Mouse (Mus musculus): ENCODE measurements around the gene Unc45a. TPM values are rescaled to one million over a fixed set of nuclear protein-coding genes. Genes with fewer than 3 reads are reported as not detected.

Unc45a gene
- 10.3 and 11.5 TPM in 2 replicates for polyA plus RNA-seq (2015; fragmentation: Nextera tagmentation; extraction: Ambion mirVana)

DNA sequence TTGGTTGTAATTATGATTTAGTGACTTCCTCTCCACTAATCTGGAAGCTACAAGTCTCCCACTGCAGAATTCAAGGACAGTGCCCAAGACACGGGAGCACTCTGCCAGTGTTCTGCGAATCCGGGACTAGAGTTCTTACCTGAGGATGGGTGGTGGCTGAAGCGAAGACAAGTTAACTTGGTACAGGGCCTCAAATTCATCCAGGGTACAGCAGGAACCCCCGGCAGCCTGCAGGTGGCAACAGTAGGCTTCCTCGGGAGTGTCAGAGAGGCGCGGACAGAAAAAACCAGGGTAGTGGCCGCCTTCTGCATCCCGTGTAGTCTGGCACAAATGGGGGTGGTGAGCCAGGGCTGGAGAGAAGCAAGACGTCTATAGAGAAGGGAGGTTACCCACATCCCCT, at the start of gene Unc45a:
Unc45a (minus strand) TSS at position 213 of the 400 bp plus-strand sequence.
- peak; percentile 75 for DNase-seq
- peak; percentile 36 for ATAC-seq (ENCODE audit: low read depth)
- WGBS (ENCODE audit: insufficient replicate concordance) = 2% methylated on average over 11 of the region's 11 CpGs
- no peaks in the 10 kb centered on the region for H3K27me3 ChIP-seq
- H3K36me3 ChIP-seq = peaks cover 17% of the 10 kb centered on the region
- no peaks in the 10 kb centered on the region for H3K9me3 ChIP-seq (replicated peaks)
- peak within 1 kb of the TSS; percentile 80 for H3K9ac ChIP-seq
- H3K27ac ChIP-seq = peak within 1 kb of the TSS; percentile 88
- H3K4me1 ChIP-seq (replicated peaks) = peaks cover 51% of the 10 kb centered on the region
- peak within 1 kb of the TSS; percentile 87 for H3K4me2 ChIP-seq
- peak within 1 kb of the TSS; percentile 72 for H3K4me3 ChIP-seq (replicated peaks)

DNA sequence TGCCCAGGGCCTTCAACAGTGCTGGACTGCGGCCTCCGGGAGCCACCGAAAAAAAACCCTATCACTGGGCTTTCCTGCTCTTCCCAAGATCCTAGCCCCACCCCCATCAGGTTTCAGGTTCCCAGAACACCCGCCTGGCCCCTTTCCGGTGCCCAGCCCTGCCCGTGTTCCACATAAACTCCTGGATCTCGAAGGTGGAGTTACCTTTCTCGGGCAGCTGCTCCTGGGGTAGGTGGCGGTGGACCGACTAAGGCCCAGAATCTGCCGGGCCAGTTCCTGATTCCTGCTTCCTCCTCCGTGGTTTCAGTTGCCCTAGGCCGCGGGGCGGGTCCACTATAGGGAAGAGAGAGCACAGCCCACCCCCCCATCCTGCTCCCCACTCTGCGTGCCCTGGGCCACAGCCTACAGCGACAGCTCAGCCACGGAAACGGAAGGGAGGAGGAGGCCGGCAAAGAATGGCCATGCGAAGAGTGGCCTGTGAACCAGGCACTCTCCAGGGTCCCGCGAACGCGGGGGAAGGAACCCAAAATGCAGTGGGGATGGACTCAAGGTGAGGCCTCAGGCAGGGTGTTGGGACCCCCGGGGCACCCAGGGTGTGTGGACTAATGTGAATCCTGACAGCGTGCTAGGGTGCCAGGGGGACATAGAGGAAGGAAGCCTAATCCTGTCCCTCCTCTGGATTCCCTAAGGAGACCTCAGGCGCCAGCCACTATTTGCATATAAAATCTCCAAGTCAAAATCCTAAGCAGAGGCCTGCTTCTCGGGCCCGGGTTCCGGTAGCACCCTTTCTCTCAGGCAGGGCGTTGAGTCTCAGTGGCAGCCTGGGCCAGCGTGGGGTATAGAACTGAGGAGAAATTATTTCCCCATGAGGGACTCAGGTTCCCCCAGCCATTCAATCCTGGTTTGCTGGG, 47.1 kb upstream of the Unc45a start, which contains the start of gene Fes:
Fes (minus strand) TSS at position 314 of the 911 bp plus-strand sequence.
- ATAC-seq (ENCODE audit: low read depth) = no peak
- WGBS (ENCODE audit: insufficient replicate concordance) = 9% methylated on average over 33 of the region's 33 CpGs
- DNase-seq = no peak
- Histone ChIP-seq H3K27me3 (peaks cover 29% of the 10 kb centered on the region), H3K9ac (peak within 1 kb of the TSS; percentile 54), H3K9me3 (replicated peaks) (no peaks in the 10 kb centered on the region), H3K4me1 (replicated peaks) (peaks cover 23% of the 10 kb centered on the region), H3K4me2 (peak within 1 kb of the TSS; percentile 43), H3K4me3 (replicated peaks) (peak within 1 kb of the TSS; percentile 48), H3K27ac (peak within 1 kb of the TSS; percentile 68), H3K36me3 (peaks cover 27% of the 10 kb centered on the region)

DNA sequence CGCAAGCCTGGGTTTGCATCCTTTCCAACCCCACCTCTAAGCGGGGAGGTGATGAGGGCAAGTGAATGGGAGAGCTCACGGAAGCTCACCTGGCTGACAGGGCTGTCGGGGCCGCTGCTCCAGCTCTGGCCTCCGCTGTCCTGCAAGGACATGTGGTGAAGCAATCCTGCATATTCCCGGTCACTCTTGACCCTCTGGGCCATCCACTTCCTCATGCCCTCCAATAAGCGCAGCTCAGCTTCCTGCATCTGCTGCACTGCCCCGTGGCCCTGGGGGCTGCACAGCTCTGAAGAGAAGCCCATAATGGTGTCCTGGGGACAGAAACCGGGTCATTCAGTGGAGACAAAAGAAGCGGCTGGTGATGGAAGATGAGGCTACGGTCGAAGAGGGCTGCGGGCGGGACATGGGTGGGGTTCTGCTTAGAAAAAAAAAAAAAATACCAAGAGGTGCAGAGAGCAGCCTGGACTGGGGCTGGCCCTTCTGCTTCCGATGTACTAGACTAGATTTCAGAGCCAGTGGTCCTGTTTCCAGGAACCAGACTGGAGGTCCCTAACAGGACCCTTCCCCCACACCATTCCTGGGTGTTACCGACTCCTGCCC, 46.3 kb upstream of the Unc45a start:
- 0 out of 2 replicates have a peak, but pooled peaks have one; percentile 18 for ATAC-seq (ENCODE audit: low read depth)
- WGBS (ENCODE audit: insufficient replicate concordance) = 6% methylated on average over 17 of the region's 17 CpGs
- peak overlapping the region; percentile 54 for H3K9ac ChIP-seq
- H3K4me3 ChIP-seq (replicated peaks) = peak overlapping the region; percentile 48
- peak overlapping the region; percentile 43 for H3K4me2 ChIP-seq
- no peaks in the 10 kb centered on the region for H3K9me3 ChIP-seq (replicated peaks)
- H3K4me1 ChIP-seq (replicated peaks) = peaks cover 23% of the 10 kb centered on the region
- DNase-seq = no peak
- H3K36me3 ChIP-seq = peaks cover 25% of the 10 kb centered on the region
- peak overlapping the region; percentile 68 for H3K27ac ChIP-seq
- peaks cover 29% of the 10 kb centered on the region for H3K27me3 ChIP-seq

DNA sequence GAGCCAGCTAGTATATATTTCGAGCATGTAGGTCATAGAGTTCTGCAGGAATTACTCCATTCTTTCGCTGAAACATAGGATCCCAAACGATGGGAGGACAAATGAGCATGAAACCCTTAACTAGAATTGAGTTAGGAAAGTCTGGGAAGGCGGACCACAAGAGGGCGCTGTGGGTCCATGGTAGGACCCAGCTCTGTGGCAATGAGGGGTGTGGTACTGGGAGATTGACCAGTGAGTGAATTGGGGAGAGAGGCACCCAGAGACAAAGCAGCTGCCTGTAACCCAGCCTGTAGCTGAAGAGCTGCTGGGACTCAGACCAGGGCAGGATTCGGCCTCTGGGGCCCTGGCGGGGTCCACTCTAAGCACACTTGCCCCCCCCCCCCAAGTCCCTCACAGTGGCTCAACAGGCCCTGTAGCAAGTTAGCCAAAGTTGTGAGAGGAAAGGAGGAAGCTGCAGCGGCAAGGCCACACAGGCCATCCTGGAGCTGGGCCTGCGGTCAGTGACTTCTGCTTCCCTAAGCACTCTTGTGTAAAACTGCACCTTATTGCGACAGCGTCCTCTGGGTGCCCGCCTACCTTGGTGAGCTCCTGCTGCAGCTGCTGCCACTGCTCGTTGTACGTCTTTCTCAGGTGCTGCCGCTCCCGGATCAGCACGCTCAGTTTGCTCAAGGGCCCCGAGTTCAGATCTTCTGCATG, 45.6 kb upstream of the Unc45a start:
- H3K27ac ChIP-seq = peak overlapping the region; percentile 68
- ATAC-seq (ENCODE audit: low read depth) = peak; percentile 59
- 4% methylated on average over 18 of the region's 18 CpGs for WGBS (ENCODE audit: insufficient replicate concordance)

DNA sequence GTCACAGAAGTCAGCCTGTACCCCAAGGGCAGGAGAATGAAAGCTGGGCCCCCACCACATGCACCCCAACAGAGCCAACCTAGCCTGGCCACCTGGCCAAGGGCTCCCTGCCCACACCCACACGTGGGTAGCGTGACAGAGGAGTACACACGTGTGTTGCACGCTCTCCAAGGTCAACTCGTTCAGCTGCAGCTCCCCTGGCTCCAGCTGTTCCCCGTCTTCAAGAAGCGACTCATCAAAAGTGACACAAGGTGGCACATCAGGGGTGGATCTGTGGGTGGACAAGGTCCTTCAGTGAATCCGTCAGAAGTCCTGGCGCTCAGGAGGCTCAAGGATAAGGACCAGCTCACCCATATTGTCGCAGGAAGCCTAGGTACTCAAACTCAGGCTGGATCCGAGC, 42.1 kb upstream of the Unc45a start:
- Histone ChIP-seq H3K27me3 (peaks cover 20% of the 10 kb centered on the region), H3K9ac (no peak overlapping the region), H3K4me3 (replicated peaks) (no peak overlapping the region), H3K4me1 (replicated peaks) (peaks cover 17% of the 10 kb centered on the region), H3K36me3 (peaks cover 12% of the 10 kb centered on the region), H3K4me2 (no peak overlapping the region), H3K9me3 (replicated peaks) (no peaks in the 10 kb centered on the region), H3K27ac (no peak overlapping the region)
- DNase-seq = no peak
- no peak for ATAC-seq (ENCODE audit: low read depth)
- 74% methylated on average over 11 of the region's 11 CpGs for WGBS (ENCODE audit: insufficient replicate concordance)

More for the DNA sequence above, 45.6 kb upstream of the Unc45a start:
- H3K9ac ChIP-seq = no peak overlapping the region
- H3K4me3 ChIP-seq (replicated peaks) = peak overlapping the region; percentile 48
- DNase-seq = peak; percentile 70
- H3K4me1 ChIP-seq (replicated peaks) = peaks cover 23% of the 10 kb centered on the region
- peak overlapping the region; percentile 43 for H3K4me2 ChIP-seq
- peaks cover 19% of the 10 kb centered on the region for H3K36me3 ChIP-seq
- peaks cover 32% of the 10 kb centered on the region for H3K27me3 ChIP-seq
- no peaks in the 10 kb centered on the region for H3K9me3 ChIP-seq (replicated peaks)

DNA sequence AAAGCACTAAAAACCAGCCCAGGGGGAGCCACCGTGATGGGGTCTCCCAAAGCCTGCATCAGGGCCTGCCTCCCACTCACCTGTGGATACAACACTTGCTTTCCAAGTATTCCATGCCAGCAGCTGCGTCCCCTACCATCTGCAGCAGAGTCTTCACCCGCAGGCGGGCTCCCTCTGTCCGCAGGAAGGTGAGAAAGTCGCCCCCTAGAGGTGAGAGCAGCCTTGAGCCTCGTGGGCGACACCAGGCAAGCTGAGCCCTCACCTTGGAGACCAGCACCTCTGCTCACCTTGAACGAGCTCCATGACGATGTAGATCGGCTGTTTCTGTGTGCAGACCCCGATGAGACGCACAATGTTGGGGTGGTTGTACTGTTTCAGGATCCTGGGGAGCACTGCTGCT, 38.7 kb upstream of the Unc45a start:
- Histone ChIP-seq H3K9ac (no peak overlapping the region), H3K9me3 (replicated peaks) (no peaks in the 10 kb centered on the region), H3K4me3 (replicated peaks) (no peak overlapping the region), H3K4me1 (replicated peaks) (peaks cover 11% of the 10 kb centered on the region; the same call in 1 of the 2 replicates), H3K27ac (no peak overlapping the region), H3K36me3 (peaks cover 12% of the 10 kb centered on the region), H3K27me3 (peaks cover 3% of the 10 kb centered on the region; the same call in 1 of the 2 replicates), H3K4me2 (no peak overlapping the region)
- DNase-seq (no peak), ATAC-seq (ENCODE audit: low read depth) (no peak)
- WGBS (ENCODE audit: insufficient replicate concordance) = 59% methylated on average over 13 of the region's 13 CpGs

DNA sequence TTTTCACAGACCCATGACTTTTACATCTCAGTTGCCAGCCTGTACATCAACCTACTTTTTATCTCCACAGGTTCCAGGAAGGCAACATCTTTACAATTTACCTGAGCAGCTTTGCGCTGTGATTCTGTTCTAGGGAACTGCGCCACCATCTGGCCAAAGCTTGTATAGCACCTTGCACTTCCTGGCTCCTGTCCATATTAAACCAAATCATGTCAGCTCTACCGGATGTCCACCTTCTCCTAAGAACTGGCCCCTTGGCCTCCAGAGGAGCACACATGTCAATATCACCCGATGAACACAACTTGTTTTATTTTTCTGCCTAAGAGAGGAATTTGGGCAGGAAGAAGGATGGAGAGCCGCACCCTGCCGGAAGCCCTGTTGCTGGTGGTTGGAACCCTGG, 36.7 kb upstream of the Unc45a start:
- H3K4me2 ChIP-seq = no peak overlapping the region

DNA sequence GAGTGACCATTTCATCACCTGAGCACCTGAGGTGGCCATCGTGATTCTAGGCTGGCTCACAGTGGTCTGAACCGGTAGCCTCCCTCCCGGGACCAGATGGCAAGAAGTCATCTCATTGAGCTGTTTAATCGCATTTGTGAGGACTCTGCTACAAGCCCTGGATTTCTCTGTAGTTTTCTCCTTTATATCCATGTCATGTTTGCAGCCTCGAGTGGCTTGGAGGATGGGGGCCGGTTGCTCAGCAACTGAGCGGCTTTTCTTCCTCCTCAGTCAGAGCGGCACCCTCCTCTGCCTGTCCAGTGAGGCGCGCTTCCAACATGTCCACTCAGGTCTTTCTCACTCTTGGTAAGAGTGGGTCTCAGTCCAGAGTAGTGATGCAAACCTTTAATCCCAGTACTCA, 35.4 kb upstream of the Unc45a start:
- Histone ChIP-seq H3K9me3 (replicated peaks) (no peaks in the 10 kb centered on the region), H3K27ac (no peak overlapping the region), H3K27me3 (peaks cover 17% of the 10 kb centered on the region), H3K4me1 (replicated peaks) (peaks cover 19% of the 10 kb centered on the region), H3K9ac (no peak overlapping the region), H3K4me2 (no peak overlapping the region), H3K4me3 (replicated peaks) (no peak overlapping the region), H3K36me3 (peaks cover 6% of the 10 kb centered on the region; the same call in 1 of the 2 replicates)
- 80% methylated on average over 10 of the region's 10 CpGs for WGBS (ENCODE audit: insufficient replicate concordance)
- ATAC-seq (ENCODE audit: low read depth) (no peak), DNase-seq (no peak)

More for the DNA sequence above, 36.7 kb upstream of the Unc45a start:
- ATAC-seq (ENCODE audit: low read depth) (no peak), DNase-seq (no peak)
- Histone ChIP-seq H3K9me3 (replicated peaks) (no peaks in the 10 kb centered on the region), H3K4me1 (replicated peaks) (peaks cover 11% of the 10 kb centered on the region; the same call in 1 of the 2 replicates), H3K9ac (no peak overlapping the region), H3K4me3 (replicated peaks) (no peak overlapping the region), H3K36me3 (peaks cover 10% of the 10 kb centered on the region), H3K27me3 (peaks cover 8% of the 10 kb centered on the region; the same call in 1 of the 2 replicates), H3K27ac (no peak overlapping the region)
- 44% methylated on average over 6 of the region's 6 CpGs for WGBS (ENCODE audit: insufficient replicate concordance)

DNA sequence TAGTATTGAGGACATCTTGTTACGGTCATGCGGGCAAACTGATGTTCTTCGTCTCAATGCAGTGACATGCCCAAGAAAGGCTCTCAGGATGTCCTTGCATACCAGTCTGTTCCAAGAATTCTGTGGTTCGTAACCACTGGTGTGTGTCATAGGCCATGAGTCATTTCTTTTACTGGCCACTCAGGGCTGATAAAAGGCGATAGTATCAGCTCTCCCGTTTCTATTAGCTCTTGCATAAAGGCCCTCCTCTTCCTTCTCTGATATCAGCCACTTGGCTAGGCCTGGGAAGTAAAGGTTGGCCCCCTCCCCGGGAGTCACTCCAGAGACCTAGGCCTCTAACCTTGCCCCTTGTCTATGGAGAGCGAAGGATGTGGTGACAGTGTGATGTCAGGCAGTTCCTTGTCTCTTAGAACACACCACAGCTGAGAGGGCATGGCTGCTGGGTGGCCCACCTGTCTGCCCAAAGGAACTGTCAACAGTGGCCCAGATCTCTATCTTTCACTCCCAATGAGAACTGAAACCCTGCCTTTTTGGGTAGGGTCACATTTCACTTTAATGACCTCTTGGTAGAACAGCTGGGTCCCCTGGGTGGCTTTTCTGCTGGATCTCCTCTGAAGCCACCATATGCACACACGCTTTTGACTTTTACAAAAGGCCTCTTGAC, 34.7 kb upstream of the Unc45a start:
- Histone ChIP-seq H3K4me2 (no peak overlapping the region), H3K36me3 (peaks cover 6% of the 10 kb centered on the region; the same call in 1 of the 2 replicates), H3K4me3 (replicated peaks) (no peak overlapping the region), H3K9me3 (replicated peaks) (no peaks in the 10 kb centered on the region), H3K9ac (no peak overlapping the region), H3K27me3 (peaks cover 24% of the 10 kb centered on the region), H3K27ac (no peak overlapping the region), H3K4me1 (replicated peaks) (peaks cover 26% of the 10 kb centered on the region)
- ATAC-seq (ENCODE audit: low read depth) (no peak), DNase-seq (no peak)
- WGBS (ENCODE audit: insufficient replicate concordance) = 42% methylated on average over 9 of the region's 9 CpGs

DNA sequence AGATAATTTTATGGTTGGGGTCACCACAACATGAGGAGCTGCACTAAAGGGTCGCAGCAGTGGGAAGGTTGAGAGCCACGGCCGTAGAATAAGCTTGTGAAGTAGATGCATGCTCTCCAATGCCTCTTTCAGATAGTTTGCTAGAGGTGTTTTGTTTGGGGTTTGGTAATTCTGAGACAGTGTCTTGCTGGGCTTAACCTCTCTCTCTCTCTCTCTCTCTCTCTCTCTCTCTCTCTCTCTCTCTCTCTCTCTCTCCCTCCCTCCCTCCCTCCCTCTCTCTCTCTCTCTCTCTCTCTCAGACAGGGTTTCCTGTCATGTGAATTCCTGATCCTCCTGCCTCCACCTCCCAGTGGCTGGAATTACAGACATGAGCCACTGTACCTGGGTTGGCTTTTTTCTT, 33.9 kb upstream of the Unc45a start:
- Histone ChIP-seq H3K4me3 (replicated peaks) (no peak overlapping the region), H3K27me3 (peaks cover 32% of the 10 kb centered on the region), H3K9me3 (replicated peaks) (no peaks in the 10 kb centered on the region), H3K4me2 (no peak overlapping the region), H3K4me1 (replicated peaks) (peaks cover 32% of the 10 kb centered on the region), H3K36me3 (peaks cover 6% of the 10 kb centered on the region; the same call in 1 of the 2 replicates), H3K27ac (no peak overlapping the region), H3K9ac (no peak overlapping the region)
- no peak for ATAC-seq (ENCODE audit: low read depth)
- DNase-seq = no peak
- 75% methylated on average over 3 of the region's 3 CpGs for WGBS (ENCODE audit: insufficient replicate concordance)

Data from liver, embryonic 13.5 days (tissue).